Mouse (Mus musculus): Measurements from ENCODE around the gene Kif21b. TPM values are rescaled to one million over a fixed set of nuclear protein-coding genes. Genes with fewer than 3 reads are reported as not detected.

Kif21b gene
- polyA plus RNA-seq, 1 experiment from 2014 or later: 2.8 TPM

GRCm38 (mm10) chr1:136174101-136174606 is 43.0 kb downstream of the Kif21b start:
- ATAC-seq (ENCODE audit: low read depth) (no peak), DNase-seq (ENCODE audit: low spot score) (peak; percentile 36)
- Histone ChIP-seq H3K4me2 (ENCODE audit: low read depth, low read length) (peak overlapping the region; percentile 19), H3K27ac (replicated peaks; ENCODE audit: low read depth, low read length) (no peak overlapping the region), H3K9me3 (ENCODE audit: control insufficient read depth, low read length) (no peaks in the 10 kb centered on the region), H3K4me3 (ENCODE audit: low read depth, low read length) (no peak overlapping the region), H3K36me3 (ENCODE audit: control insufficient read depth, insufficient read depth, low read length) (peaks cover 22% of the 10 kb centered on the region; the same call in 1 of the 2 replicates), H3K9ac (ENCODE audit: low read depth, low read length) (no peak overlapping the region), H3K4me1 (ENCODE audit: control insufficient read depth, insufficient read depth, low read length) (no peaks in the 10 kb centered on the region), H3K27me3 (replicated peaks; ENCODE audit: control insufficient read depth, insufficient read depth, low read length) (no peaks in the 10 kb centered on the region)
- WGBS: 21% methylated on average over 11 of the region's 13 CpGs

GRCm38 (mm10) chr1:136175183-136175582 is 44.0 kb downstream of the Kif21b start:
- no peak overlapping the region for H3K4me2 ChIP-seq (ENCODE audit: low read depth, low read length)
- no peak overlapping the region for H3K4me3 ChIP-seq (ENCODE audit: low read depth, low read length)
- H3K9ac ChIP-seq (ENCODE audit: low read depth, low read length): no peak overlapping the region
- H3K27me3 ChIP-seq (replicated peaks; ENCODE audit: control insufficient read depth, insufficient read depth, low read length): no peaks in the 10 kb centered on the region
- H3K9me3 ChIP-seq (ENCODE audit: control insufficient read depth, low read length): no peaks in the 10 kb centered on the region
- 46% methylated on average over 6 of the region's 6 CpGs for WGBS
- H3K27ac ChIP-seq (replicated peaks; ENCODE audit: low read depth, low read length): no peak overlapping the region
- peak; percentile 16 for DNase-seq (ENCODE audit: low spot score)
- H3K36me3 ChIP-seq (ENCODE audit: control insufficient read depth, insufficient read depth, low read length): peaks cover 22% of the 10 kb centered on the region; the same call in 1 of the 2 replicates
- H3K4me1 ChIP-seq (ENCODE audit: control insufficient read depth, insufficient read depth, low read length): no peaks in the 10 kb centered on the region
- no peak for ATAC-seq (ENCODE audit: low read depth)

GRCm38 (mm10) chr1:136177085-136177484 is 45.9 kb downstream of the Kif21b start:
- H3K4me3 ChIP-seq (ENCODE audit: low read depth, low read length): no peak overlapping the region
- 87% methylated on average over 2 of the region's 2 CpGs for WGBS
- H3K9ac ChIP-seq (ENCODE audit: low read depth, low read length): no peak overlapping the region
- ATAC-seq (ENCODE audit: low read depth) (no peak), DNase-seq (ENCODE audit: low spot score) (no peak)
- no peak overlapping the region for H3K27ac ChIP-seq (replicated peaks; ENCODE audit: low read depth, low read length)
- H3K9me3 ChIP-seq (ENCODE audit: control insufficient read depth, low read length): no peaks in the 10 kb centered on the region
- peaks cover 12% of the 10 kb centered on the region; the same call in 1 of the 2 replicates for H3K36me3 ChIP-seq (ENCODE audit: control insufficient read depth, insufficient read depth, low read length)
- H3K4me2 ChIP-seq (ENCODE audit: low read depth, low read length): no peak overlapping the region
- H3K27me3 ChIP-seq (replicated peaks; ENCODE audit: control insufficient read depth, insufficient read depth, low read length): no peaks in the 10 kb centered on the region
- no peaks in the 10 kb centered on the region for H3K4me1 ChIP-seq (ENCODE audit: control insufficient read depth, insufficient read depth, low read length)

GRCm38 (mm10) chr1:136178741-136179140 is 47.6 kb downstream of the Kif21b start:
- ATAC-seq (ENCODE audit: low read depth): no peak

GRCm38 (mm10) chr1:136179511-136180001 is 48.4 kb downstream of the Kif21b start:
- H3K9me3 ChIP-seq (ENCODE audit: control insufficient read depth, low read length): no peaks in the 10 kb centered on the region
- H3K4me2 ChIP-seq (ENCODE audit: low read depth, low read length): no peak overlapping the region
- H3K27ac ChIP-seq (replicated peaks; ENCODE audit: low read depth, low read length): no peak overlapping the region
- WGBS: 72% methylated on average over 2 of the region's 2 CpGs
- H3K4me1 ChIP-seq (ENCODE audit: control insufficient read depth, insufficient read depth, low read length): no peaks in the 10 kb centered on the region
- H3K9ac ChIP-seq (ENCODE audit: low read depth, low read length): no peak overlapping the region
- no peak for ATAC-seq (ENCODE audit: low read depth)
- H3K4me3 ChIP-seq (ENCODE audit: low read depth, low read length): no peak overlapping the region
- H3K27me3 ChIP-seq (replicated peaks; ENCODE audit: control insufficient read depth, insufficient read depth, low read length): no peaks in the 10 kb centered on the region
- no peak for DNase-seq (ENCODE audit: low spot score)
- 0 out of 2 replicates have a peak, but pooled peaks cover 5% of the 10 kb centered on the region for H3K36me3 ChIP-seq (ENCODE audit: control insufficient read depth, insufficient read depth, low read length)

More at GRCm38 (mm10) chr1:136178741-136179140, 47.6 kb downstream of the Kif21b start:
- 0 out of 2 replicates have a peak, but pooled peaks cover 5% of the 10 kb centered on the region for H3K36me3 ChIP-seq (ENCODE audit: control insufficient read depth, insufficient read depth, low read length)
- H3K9ac ChIP-seq (ENCODE audit: low read depth, low read length): no peak overlapping the region
- no peaks in the 10 kb centered on the region for H3K9me3 ChIP-seq (ENCODE audit: control insufficient read depth, low read length)
- H3K4me2 ChIP-seq (ENCODE audit: low read depth, low read length): no peak overlapping the region
- WGBS: 49% methylated on average over 6 of the region's 6 CpGs
- no peak overlapping the region for H3K27ac ChIP-seq (replicated peaks; ENCODE audit: low read depth, low read length)
- no peaks in the 10 kb centered on the region for H3K4me1 ChIP-seq (ENCODE audit: control insufficient read depth, insufficient read depth, low read length)
- no peak overlapping the region for H3K4me3 ChIP-seq (ENCODE audit: low read depth, low read length)
- H3K27me3 ChIP-seq (replicated peaks; ENCODE audit: control insufficient read depth, insufficient read depth, low read length): no peaks in the 10 kb centered on the region
- no peak for DNase-seq (ENCODE audit: low spot score)

- ATAC-seq (ENCODE audit: low read depth): no peak
- Histone ChIP-seq H3K9me3 (ENCODE audit: control insufficient read depth, low read length) (no peaks in the 10 kb centered on the region), H3K27ac (replicated peaks; ENCODE audit: low read depth, low read length) (no peak overlapping the region), H3K9ac (ENCODE audit: low read depth, low read length) (no peak overlapping the region), H3K36me3 (ENCODE audit: control insufficient read depth, insufficient read depth, low read length) (no peaks in the 10 kb centered on the region), H3K4me2 (ENCODE audit: low read depth, low read length) (no peak overlapping the region), H3K4me1 (ENCODE audit: control insufficient read depth, insufficient read depth, low read length) (no peaks in the 10 kb centered on the region), H3K27me3 (replicated peaks; ENCODE audit: control insufficient read depth, insufficient read depth, low read length) (no peaks in the 10 kb centered on the region), H3K4me3 (ENCODE audit: low read depth, low read length) (no peak overlapping the region)
- 87% methylated on average over 5 of the region's 5 CpGs for WGBS
- DNase-seq (ENCODE audit: low spot score): no peak
Measured at GRCm38 (mm10) chr1:136190033-136190432, 58.8 kb downstream of the Kif21b start.

- H3K4me1 ChIP-seq (ENCODE audit: control insufficient read depth, insufficient read depth, low read length): no peaks in the 10 kb centered on the region
- 31% methylated on average over 3 of the region's 3 CpGs for WGBS
- DNase-seq (ENCODE audit: low spot score) (peak; percentile 62), ATAC-seq (ENCODE audit: low read depth) (peak; percentile 64)
- H3K36me3 ChIP-seq (ENCODE audit: control insufficient read depth, insufficient read depth, low read length): peaks cover 25% of the 10 kb centered on the region
- no peak within 1 kb of the TSS for H3K27ac ChIP-seq (replicated peaks; ENCODE audit: low read depth, low read length)
- no peaks in the 10 kb centered on the region for H3K27me3 ChIP-seq (replicated peaks; ENCODE audit: control insufficient read depth, insufficient read depth, low read length)
- no peak within 1 kb of the TSS for H3K9ac ChIP-seq (ENCODE audit: low read depth, low read length)
- no peak within 1 kb of the TSS for H3K4me2 ChIP-seq (ENCODE audit: low read depth, low read length)
- H3K9me3 ChIP-seq (ENCODE audit: control insufficient read depth, low read length): no peaks in the 10 kb centered on the region
- no peak within 1 kb of the TSS for H3K4me3 ChIP-seq (ENCODE audit: low read depth, low read length)
Measured at GRCm38 (mm10) chr1:136212803-136213202, 81.6 kb downstream of the Kif21b start, which contains the start of gene Mroh3. Mroh3 (minus strand) TSS chr1:136212828.

GRCm38 (mm10) chr1:136214304-136214703 is 83.1 kb downstream of the Kif21b start:
- ATAC-seq (ENCODE audit: low read depth) (no peak), DNase-seq (ENCODE audit: low spot score) (no peak)
- Histone ChIP-seq H3K4me3 (ENCODE audit: low read depth, low read length) (no peak overlapping the region), H3K4me1 (ENCODE audit: control insufficient read depth, insufficient read depth, low read length) (no peaks in the 10 kb centered on the region), H3K27ac (replicated peaks; ENCODE audit: low read depth, low read length) (no peak overlapping the region), H3K9ac (ENCODE audit: low read depth, low read length) (no peak overlapping the region), H3K27me3 (replicated peaks; ENCODE audit: control insufficient read depth, insufficient read depth, low read length) (no peaks in the 10 kb centered on the region), H3K36me3 (ENCODE audit: control insufficient read depth, insufficient read depth, low read length) (peaks cover 38% of the 10 kb centered on the region), H3K4me2 (ENCODE audit: low read depth, low read length) (no peak overlapping the region), H3K9me3 (ENCODE audit: control insufficient read depth, low read length) (no peaks in the 10 kb centered on the region)
- WGBS: 90% methylated on average over 15 of the region's 15 CpGs
